8 mouse cellular contexts compared by ENCODE assay signal in genomic region chr7:16405516-16406351, GRCm38 (mm10). TPM values are rescaled to one million over a fixed set of nuclear protein-coding genes. Genes with fewer than 3 reads are reported as not detected.
A peak's percentile ranks its signal among the peaks of the same experiment; 100 is the strongest.
DNase-seq lines count a peak whose midpoint lies in the region; ATAC-seq and TF ChIP-seq lines count a peak whose summit lies in the region.

No protein-coding gene starts in this region.

- peak overlapping the region; percentile 10; the same call in 1 of the 2 replicates for H3K9ac ChIP-seq in embryonic facial prominence, embryonic 11.5 days (replicated peaks; ENCODE audit: low read length)
- H3K9ac ChIP-seq in intestine, postnatal 0 days (ENCODE audit: low read depth, low read length), result peak overlapping the region; percentile 45; the same call in 1 of the 2 replicates
- H3K9ac ChIP-seq in midbrain, embryonic 16.5 days (ENCODE audit: low read depth, low read length), result peak overlapping the region; percentile 48

- no peak for ATAC-seq in embryonic facial prominence, embryonic 11.5 days (replicated peaks; ENCODE audit: insufficient number of reproducible peaks, low FRiP score, low TSS enrichment, low read depth)
- ATAC-seq in intestine, postnatal 0 days, result peak; percentile 88
- no peak for ATAC-seq in midbrain, embryonic 16.5 days

- H3K9me3 ChIP-seq in embryonic facial prominence, embryonic 11.5 days (replicated peaks; ENCODE audit: control insufficient read depth, low read length), result no peaks in the 10 kb centered on the region
- no peaks in the 10 kb centered on the region for H3K9me3 ChIP-seq in intestine, postnatal 0 days (ENCODE audit: control insufficient read depth)
- H3K9me3 ChIP-seq in midbrain, embryonic 16.5 days (replicated peaks; ENCODE audit: control insufficient read depth, low read length, poor library complexity, severe bottlenecking), result no peaks in the 10 kb centered on the region

- H3K27me3 ChIP-seq in embryonic facial prominence, embryonic 11.5 days (ENCODE audit: control insufficient read depth, insufficient read depth, low read length), result no peaks in the 10 kb centered on the region
- no peaks in the 10 kb centered on the region for H3K27me3 ChIP-seq in intestine, postnatal 0 days (replicated peaks; ENCODE audit: control insufficient read depth, insufficient read depth, low read length)
- H3K27me3 ChIP-seq in midbrain, embryonic 16.5 days (ENCODE audit: control insufficient read depth, insufficient read depth, low read depth, low read length), result no peaks in the 10 kb centered on the region
- no peaks in the 10 kb centered on the region for H3K27me3 ChIP-seq in testis, adult 2 months (ENCODE audit: control insufficient read depth, insufficient read depth, low read length)

- DNase-seq in right cerebral cortex, adult 18-20 months, result peak; percentile 44
- no peak for DNase-seq in right cerebral cortex, postnatal 36 days (ENCODE audit: low spot score in 2 of 2)
- no peak for DNase-seq in embryonic facial prominence, embryonic 11.5 days (ENCODE audit: low spot score)
- DNase-seq in heart, adult 18-20 months, result peak; percentile 87 to 91
- peak; percentile 77 for DNase-seq in liver

- peaks cover 6% of the 10 kb centered on the region for H3K4me1 ChIP-seq in embryonic facial prominence, embryonic 11.5 days (ENCODE audit: control insufficient read depth, insufficient read depth, low read length)
- peaks cover 24% of the 10 kb centered on the region; the same call in 1 of the 2 replicates for H3K4me1 ChIP-seq in intestine, postnatal 0 days (replicated peaks; ENCODE audit: control insufficient read depth, insufficient read depth, low read length)
- H3K4me1 ChIP-seq in midbrain, embryonic 16.5 days (ENCODE audit: control insufficient read depth, insufficient read depth, low read length), result peaks cover 28% of the 10 kb centered on the region
- H3K4me1 ChIP-seq in testis, adult 2 months (ENCODE audit: control insufficient read depth, insufficient read depth, low read length), result peaks cover 20% of the 10 kb centered on the region

- H3K4me3 ChIP-seq in embryonic facial prominence, embryonic 11.5 days (ENCODE audit: low read depth, low read length), result no peak overlapping the region
- no peak overlapping the region for H3K4me3 ChIP-seq in intestine, postnatal 0 days (ENCODE audit: low read depth, low read length)
- no peak overlapping the region for H3K4me3 ChIP-seq in midbrain, embryonic 16.5 days (ENCODE audit: low read depth, low read length)
- no peak overlapping the region for H3K4me3 ChIP-seq in testis, adult 2 months (ENCODE audit: control insufficient read depth, low read depth, low read length)

- H3K27ac ChIP-seq in embryonic facial prominence, embryonic 11.5 days (replicated peaks; ENCODE audit: low read depth, low read length), result no peak overlapping the region; the same call in 1 of the 2 replicates
- peak overlapping the region; percentile 98 for H3K27ac ChIP-seq in intestine, postnatal 0 days (ENCODE audit: low read depth, low read length)
- H3K27ac ChIP-seq in midbrain, embryonic 16.5 days (ENCODE audit: low read length), result peak overlapping the region; percentile 67
- peak overlapping the region; percentile 80 for H3K27ac ChIP-seq in testis, adult 2 months (ENCODE audit: control insufficient read depth, insufficient read depth, low read depth, low read length)

- no peak overlapping the region; the same call in 1 of the 2 replicates for H3K4me2 ChIP-seq in embryonic facial prominence, embryonic 11.5 days (ENCODE audit: low read depth, low read length)
- H3K4me2 ChIP-seq in intestine, postnatal 0 days (replicated peaks; ENCODE audit: low read depth), result peak overlapping the region; percentile 54
- H3K4me2 ChIP-seq in midbrain, embryonic 16.5 days (ENCODE audit: low read length), result peak overlapping the region; percentile 39

- 76% methylated on average over 11 of the region's 11 CpGs for WGBS in embryonic facial prominence, embryonic 11.5 days
- 7% methylated on average over 11 of the region's 11 CpGs for WGBS in intestine, postnatal 0 days
- WGBS in midbrain, embryonic 16.5 days, result 69% methylated on average over 11 of the region's 11 CpGs

- H3K36me3 ChIP-seq in embryonic facial prominence, embryonic 11.5 days (replicated peaks; ENCODE audit: control insufficient read depth, insufficient read depth, low read depth, low read length), result no peaks in the 10 kb centered on the region
- no peaks in the 10 kb centered on the region for H3K36me3 ChIP-seq in intestine, postnatal 0 days (ENCODE audit: control insufficient read depth, insufficient read depth)
- no peaks in the 10 kb centered on the region for H3K36me3 ChIP-seq in midbrain, embryonic 16.5 days (ENCODE audit: control insufficient read depth, insufficient read depth, low read length)
- no peaks in the 10 kb centered on the region; the same call in none of the 2 replicates for H3K36me3 ChIP-seq in testis, adult 2 months (ENCODE audit: control insufficient read depth, insufficient read depth, low read length)

- TF ChIP-seq POLR2A in testis, adult 2 months (IDR thresholded peaks at IDR 0.05; ENCODE audit: control insufficient read depth, low read depth, low read length), result no peak

- TF ChIP-seq CTCF in intestine, postnatal 0 days (IDR thresholded peaks at IDR 0.05; ENCODE audit: low read depth), result no peak
- TF ChIP-seq CTCF in testis, adult 2 months (IDR thresholded peaks at IDR 0.05; ENCODE audit: control insufficient read depth, insufficient read depth, insufficient replicate concordance, low read depth, low read length), result no peak

RNA-seq across cellular contexts. Expression of gene Zc3h4, which starts 5.0 kb away (rescaled TPM):
- polyA plus RNA-seq in embryonic facial prominence, embryonic 11.5 days (2014; fragmentation: Nextera tagmentation; extraction: Ambion mirVana), result 13.7 and 14.6 TPM in 2 replicates
- total RNA-seq in heart, adult 18-20 months (2021), result 10 to 100 TPM; 25.4 to 34.5 TPM
- 12.9 and 13.5 TPM in 2 replicates for polyA plus RNA-seq in intestine, postnatal 0 days (2015; fragmentation: Nextera tagmentation; extraction: Ambion mirVana)
- polyA plus RNA-seq in midbrain, embryonic 16.5 days (2015; fragmentation: Nextera tagmentation; extraction: Ambion mirVana), result 14.2 TPM in 2 replicates
- 14.4 and 17.2 TPM in 2 replicates for polyA plus RNA-seq in testis, adult 2 months (2012; rRNA removed)

RNA-seq across cellular contexts. Expression of gene Sae1, which starts 18.1 kb away (rescaled TPM):
- polyA plus RNA-seq in embryonic facial prominence, embryonic 11.5 days (2014; fragmentation: Nextera tagmentation; extraction: Ambion mirVana), result 433 and 434 TPM in 2 replicates
- 10 to 100 TPM; 37.3 to 40.6 TPM for total RNA-seq in heart, adult 18-20 months (2021)
- 90.7 and 91.5 TPM in 2 replicates for polyA plus RNA-seq in intestine, postnatal 0 days (2015; fragmentation: Nextera tagmentation; extraction: Ambion mirVana)
- polyA plus RNA-seq in midbrain, embryonic 16.5 days (2015; fragmentation: Nextera tagmentation; extraction: Ambion mirVana), result 239 and 255 TPM in 2 replicates
- 53.7 and 61.4 TPM in 2 replicates for polyA plus RNA-seq in testis, adult 2 months (2012; rRNA removed)

RNA-seq across cellular contexts. Expression of gene Tmem160, which starts 46.8 kb away (rescaled TPM):
- polyA plus RNA-seq in embryonic facial prominence, embryonic 11.5 days (2014; fragmentation: Nextera tagmentation; extraction: Ambion mirVana), result 50.7 and 60.0 TPM in 2 replicates
- total RNA-seq in heart, adult 18-20 months (2021), result 100 to 1,000 TPM in 1 of 2 experiments, 10 to 100 TPM in 1; 87.4 to 101 TPM
- polyA plus RNA-seq in intestine, postnatal 0 days (2015; fragmentation: Nextera tagmentation; extraction: Ambion mirVana), result 124 and 132 TPM in 2 replicates
- polyA plus RNA-seq in midbrain, embryonic 16.5 days (2015; fragmentation: Nextera tagmentation; extraction: Ambion mirVana), result 66.9 and 75.6 TPM in 2 replicates
- 3.5 and 5.6 TPM in 2 replicates for polyA plus RNA-seq in testis, adult 2 months (2012; rRNA removed)

Comparison
In these comparisons a context has a peak if more than half of its experiments do, and no peak if none do; other contexts are left out.
1. DNase-seq: peak in right cerebral cortex, adult 18-20 months (single experiment), heart, adult 18-20 months (2 of 2) and liver (single experiment); none in right cerebral cortex, postnatal 36 days (0 of 2) and embryonic facial prominence, embryonic 11.5 days (single experiment).
2. Peak in every context shown above with its lines, with median percentiles within 50 percentile points of each other: H3K9ac ChIP-seq.